Mouse (Mus musculus) lung, postnatal 36 days (tissue): ENCODE data around the gene Tbc1d12.
"Not testable (repeated sequence)": the region's sequence is repeated elsewhere in the genome, so short reads cannot be mapped to it uniquely, and the experiment has no call there.

Experiments used
- DNase-seq: peaks from one replicate; pipeline ENCODE4 v3.0.0; 2022; ENCODE audit warnings: mixed read lengths

The Tbc1d12 gene

DNA sequence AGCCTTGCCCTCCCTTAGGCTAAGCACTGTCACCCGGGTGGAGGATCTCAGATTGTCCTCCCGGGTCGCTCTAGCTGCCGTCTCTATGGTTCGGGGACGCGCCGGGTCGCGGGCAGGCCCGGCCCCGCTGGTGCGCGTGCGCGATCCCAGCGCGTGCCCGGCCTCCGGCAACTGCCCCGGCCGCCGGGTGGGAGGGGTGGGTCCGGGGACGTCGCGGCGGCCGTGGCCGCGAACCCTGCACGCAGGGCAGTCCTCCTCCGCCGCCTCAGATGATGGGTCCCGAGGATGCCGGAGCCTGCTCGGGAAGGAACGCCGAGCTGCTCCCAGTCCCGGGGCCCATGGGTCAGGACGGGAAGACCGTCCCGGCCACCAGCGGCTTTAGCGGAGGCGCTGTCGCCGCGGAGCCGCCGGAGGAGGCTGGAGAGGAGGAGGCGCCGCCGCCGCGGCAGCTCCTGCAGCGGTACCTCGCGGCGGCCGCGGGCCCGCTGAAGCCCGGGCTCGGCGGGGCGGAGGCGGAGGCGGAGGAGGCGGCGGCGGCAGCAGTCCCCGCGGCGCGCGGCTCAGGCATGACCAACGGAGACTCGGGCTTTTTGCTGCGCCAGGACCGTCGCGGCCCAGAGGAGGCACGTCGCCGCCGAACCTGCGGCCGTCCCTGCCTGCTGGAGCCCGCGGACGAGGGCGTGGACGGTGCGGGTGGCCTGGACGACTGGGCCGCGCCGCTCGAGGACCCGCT is at the start of gene Tbc1d12:
TSS of gene Tbc1d12 (plus strand) at position 142 of the 733 bp plus-strand sequence.
- DNase-seq: peak; percentile 92

DNA sequence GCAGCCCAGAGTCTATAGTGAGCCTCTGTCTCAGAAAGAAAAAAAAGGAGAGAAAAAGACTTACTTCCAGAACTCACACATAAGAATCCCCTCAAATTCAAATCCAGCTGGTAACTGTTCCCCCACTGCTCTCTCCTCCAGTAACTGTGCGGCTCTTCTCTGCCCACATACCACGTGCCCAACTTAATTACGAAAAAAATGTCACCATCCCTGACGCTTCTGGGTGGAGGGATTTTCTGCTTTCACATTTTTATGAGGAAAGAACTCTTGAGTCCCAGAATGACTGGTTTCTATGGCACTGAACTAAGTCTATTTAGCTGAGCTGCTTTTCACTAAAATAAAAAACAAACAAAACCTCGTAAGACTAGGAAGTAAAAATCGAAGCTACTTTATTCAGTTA is 48.6 kb upstream of the Tbc1d12 start:
- no peak for DNase-seq

DNA sequence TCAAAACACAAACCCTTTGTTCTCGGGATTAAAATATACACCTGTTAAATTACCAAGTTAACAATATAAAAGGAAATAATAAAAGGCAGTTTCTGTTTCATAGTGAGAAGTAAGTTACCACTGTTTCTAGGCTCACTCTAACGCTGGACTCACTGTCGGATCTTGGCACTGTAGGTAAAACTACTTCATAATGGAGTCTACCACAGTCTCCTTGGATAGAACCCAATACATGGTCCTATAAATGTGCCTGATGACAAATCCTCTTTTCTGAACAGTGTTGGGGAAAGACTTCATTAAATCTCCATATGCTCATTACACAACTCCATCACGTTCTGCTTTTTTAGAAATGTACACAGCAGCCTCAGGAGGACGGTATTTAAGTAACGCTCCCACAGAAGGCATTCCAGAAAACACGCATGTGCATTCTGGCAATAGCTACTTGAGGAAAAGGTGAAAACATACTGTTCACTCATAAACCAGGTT is 42.8 kb upstream of the Tbc1d12 start:
- DNase-seq: no peak

DNA sequence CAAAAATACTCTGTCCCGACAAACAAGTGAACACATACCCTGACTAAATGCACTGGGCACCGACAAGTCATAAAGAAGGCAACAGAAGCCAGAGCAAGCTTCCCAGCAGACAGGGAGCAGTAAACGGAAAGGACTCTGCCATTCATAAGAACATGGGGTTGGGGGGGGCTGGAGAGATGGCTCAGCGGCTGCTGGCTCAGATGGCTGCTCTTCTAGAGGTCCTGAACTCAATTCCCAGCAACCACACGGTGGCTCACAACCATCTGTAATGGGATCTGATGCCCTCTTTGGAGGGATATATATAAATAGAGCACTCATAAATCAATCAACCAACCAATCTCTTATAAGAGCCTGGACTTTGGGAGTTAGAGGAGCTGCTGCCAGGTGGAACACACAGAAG is 39.8 kb upstream of the Tbc1d12 start:
- no peak for DNase-seq

DNA sequence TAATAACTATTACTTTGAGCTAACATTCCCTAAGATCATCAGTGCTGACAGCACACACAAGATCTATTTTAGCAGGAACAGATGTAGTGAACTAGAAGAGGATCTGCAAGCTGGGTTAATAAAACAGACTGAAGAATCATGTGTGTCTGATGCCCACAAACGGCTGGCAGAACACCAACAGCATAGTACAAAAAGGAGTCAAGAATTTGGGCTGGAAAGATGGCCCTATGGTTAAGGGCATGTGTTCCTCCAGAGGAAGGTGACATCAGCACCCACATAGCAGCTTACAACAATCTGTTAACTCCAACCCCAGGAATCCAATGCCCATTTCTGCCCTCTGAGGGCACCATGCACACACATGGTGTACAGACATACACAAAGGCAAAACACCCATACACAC is 38.1 kb upstream of the Tbc1d12 start:
- DNase-seq: no peak

DNA sequence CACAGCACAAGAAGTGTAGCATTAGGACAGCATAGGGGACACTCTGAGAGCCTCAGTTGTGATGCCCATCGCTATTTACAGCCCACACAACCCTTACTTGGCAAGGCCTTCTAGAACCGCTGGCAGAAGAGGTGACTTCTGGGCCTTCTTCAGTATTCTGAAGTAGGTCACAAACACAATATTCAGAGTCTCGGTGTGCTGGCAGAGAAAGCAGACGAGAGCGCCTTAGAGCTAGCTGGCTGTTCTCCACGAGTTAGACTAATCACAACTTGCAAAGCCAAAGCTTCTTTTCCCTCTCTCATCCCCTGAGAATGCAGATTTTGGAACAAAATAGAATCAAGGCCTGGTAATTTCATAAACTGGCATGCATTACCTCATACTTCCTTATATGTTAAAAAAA is 37.6 kb upstream of the Tbc1d12 start:
- no peak for DNase-seq

DNA sequence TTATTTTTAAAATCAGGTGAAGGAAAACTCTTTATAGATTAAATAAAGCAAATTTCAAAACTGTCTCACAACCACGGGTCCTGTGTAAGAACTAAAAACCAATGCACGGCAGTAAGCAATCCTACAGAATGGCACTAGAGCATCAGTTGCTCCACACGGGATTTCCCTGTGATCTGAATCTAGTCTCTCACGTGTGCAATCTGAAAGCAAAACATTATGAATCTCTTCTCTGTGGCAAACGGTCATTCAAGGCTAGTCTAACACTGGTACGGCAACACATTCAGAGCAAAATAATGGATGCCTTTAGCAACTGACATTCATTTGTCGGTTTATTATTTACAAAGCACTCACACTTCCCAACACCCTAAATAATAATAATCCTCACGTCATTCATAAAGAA is 18.2 kb upstream of the Tbc1d12 start:
- no peak for DNase-seq

DNA sequence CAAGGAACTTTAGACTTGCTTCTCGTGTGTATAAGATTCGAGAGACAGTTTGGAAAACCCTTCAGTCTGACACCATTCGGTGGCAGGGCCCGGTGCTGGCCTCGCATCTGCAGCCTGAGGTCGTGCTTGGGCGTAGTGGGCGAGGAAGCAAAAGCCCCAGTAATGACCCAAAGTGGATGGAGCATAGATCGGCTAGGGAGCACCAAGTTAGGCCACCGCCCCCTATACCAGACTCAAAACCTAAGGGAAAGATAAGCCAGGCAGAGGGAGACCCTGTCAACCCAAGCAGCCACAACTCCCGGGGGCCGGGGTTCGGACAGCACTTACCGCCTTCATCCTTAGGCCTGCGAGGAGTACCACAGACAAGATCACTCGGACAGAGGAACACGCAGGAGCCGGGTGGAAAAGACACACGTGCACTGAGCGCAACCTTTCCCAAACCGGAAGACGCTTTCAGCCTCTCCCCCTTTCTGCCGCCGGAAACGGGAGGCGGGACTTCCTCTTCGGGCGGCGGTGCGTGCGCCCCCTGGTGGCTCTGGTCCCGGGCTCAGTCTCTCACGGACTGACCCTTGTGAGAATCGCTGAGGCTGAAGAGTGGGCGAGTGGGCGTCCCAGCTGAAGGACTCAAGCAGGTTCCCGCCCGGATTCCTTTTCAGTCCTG is 17.5 kb upstream of the Tbc1d12 start, which contains the start of gene Noc3l:
TSS of gene Noc3l (minus strand) at position 472 of the 661 bp plus-strand sequence.
- DNase-seq: peak; percentile 95

DNA sequence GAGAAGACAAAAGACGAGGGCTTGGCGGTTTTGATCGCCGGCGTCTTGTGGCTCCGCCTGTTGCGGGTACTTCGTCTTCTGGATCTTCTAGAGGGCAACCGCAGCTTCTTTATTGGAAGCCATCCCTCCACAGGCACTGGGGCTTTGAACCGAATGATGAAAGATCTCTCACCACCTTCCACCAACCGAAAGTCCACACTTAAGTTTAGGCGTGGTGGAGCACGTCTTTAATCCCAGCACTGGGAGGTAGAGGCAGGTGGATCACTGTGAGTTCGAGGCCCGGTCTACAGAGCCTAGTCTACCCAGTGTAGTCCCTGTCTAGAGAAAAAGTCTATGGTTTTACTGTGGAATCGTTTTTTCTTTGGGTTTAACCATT is 17.0 kb upstream of the Tbc1d12 start:
- no peak for DNase-seq

DNA sequence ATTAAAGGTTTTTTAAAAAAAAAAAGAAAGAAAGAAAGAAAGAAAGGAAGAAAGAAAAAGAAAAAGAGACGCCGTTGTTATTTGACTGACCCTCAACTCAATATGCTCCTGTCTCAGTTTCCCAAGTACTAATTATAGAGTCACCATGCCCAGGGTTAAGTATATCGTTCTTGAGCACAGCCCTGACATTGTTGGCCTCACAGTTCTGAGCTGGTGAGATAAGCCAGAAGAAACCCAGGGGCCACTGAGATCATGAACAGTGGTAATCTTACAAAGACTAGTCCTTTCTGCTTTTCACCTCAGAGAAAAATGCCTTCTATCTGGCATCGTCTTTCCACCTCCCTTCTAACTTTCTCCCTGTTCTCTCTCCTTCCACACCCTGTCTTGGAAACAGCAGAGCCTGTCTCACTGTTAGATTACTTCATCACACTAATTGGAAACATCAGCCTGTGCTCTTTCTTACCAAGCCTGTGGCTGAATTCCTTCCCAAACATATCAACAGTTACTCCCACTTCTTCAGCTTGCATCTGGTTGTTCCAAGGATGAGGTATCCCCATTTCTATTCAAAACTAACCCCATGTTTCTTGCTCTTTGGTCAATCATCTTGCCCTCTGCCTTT is 16.1 kb upstream of the Tbc1d12 start:
- no peak for DNase-seq

DNA sequence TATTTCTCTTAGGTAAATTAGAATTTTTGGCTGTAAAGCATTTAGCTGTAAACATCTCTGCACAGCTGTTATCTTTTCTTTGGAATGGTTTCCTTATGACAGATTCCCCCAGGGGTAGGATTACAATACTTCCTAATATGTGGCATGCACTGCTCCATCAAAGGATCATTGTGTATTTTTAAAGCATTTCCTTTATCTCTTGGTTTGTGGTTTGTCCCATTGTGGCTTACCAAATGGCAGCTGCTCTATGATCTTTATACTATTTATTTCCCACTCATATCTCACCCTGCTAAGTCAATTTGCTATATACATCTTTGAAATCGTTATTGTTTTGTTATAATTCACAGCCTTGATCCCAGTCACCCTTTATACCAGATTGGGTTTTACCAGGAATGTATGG is 3.2 kb upstream of the Tbc1d12 start:
- DNase-seq: no peak

DNA sequence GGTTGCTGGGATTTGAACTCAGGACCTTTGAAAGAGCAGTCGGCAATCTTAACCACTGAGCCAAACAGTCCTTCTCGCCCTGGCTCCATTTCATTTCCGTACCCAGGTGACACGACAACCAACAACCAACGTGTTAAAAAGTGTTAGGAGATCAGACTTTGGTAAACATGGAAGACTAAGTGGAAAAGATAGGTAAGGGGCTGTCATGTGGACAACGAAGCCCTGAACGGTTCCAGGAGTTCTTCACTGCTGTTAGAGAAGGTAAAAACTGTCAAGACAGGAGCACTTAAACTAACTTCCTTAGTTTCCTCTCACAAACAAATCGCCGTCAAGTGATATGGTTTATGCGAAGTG is 318 bp upstream of the Tbc1d12 start:
- DNase-seq: no peak

DNA sequence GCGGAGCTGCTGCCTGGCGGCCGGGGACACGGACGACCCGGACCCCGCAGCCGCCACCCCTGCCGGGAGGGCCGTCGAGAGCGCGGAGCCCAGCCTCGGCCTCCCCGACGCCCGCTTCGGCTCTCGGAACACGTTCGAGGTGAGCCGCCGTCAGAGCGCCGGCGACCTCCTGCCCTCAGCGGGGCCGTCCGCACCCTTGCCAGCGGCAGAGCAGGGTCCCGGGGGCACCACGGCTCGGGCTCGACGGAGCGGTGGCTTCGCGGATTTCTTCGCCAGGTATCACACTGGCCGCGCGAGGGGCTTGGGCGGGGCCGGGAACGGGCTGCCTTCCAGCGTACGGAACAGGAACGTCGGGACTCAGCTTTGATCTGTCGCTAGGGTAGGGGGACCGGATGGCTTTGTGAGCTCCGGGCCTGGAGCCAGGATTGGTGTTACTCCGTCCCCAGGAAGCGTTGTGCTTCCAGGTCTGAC is 827 bp downstream of the Tbc1d12 start:
- DNase-seq: peak; percentile 75

DNA sequence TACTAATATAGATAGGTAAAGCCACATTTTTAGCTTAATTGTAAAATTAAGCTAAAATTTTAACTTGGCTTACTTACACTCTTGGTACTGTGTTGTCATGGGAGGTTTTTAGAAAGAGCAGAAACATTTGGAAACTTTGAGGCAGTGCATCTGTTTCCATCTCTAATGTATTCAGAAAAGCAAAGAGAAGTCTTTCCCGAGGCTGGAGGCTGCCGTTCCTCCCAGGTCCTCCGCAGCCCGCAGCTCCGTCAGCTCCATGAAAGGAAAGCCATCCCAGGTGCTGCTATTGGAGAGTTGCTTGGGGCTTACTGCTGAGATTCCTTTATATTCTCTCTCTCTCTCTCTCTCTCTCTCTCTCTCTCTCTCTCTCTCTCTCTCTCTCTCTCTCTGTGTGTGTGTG is 8.4 kb downstream of the Tbc1d12 start:
- DNase-seq: no peak

DNA sequence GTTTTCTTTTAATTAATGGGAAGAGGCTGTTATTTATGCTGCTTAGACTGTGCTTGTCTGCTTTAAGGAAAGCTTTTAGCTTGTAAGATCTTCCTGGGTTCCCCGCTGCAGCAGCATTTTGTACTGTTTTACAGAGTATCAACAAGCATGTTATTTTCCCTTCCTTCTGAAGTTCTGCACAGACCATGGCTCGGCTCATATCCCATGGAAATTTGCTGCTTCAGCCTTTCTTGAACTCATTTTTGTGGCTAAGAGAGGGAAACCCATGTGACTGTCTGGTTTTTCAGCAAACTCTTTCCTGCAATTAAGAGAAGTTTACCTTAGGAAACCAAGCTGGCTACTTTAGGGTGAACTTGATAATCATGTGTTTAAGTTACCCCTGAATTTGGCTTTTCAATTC is 10.0 kb downstream of the Tbc1d12 start:
- no peak for DNase-seq

DNA sequence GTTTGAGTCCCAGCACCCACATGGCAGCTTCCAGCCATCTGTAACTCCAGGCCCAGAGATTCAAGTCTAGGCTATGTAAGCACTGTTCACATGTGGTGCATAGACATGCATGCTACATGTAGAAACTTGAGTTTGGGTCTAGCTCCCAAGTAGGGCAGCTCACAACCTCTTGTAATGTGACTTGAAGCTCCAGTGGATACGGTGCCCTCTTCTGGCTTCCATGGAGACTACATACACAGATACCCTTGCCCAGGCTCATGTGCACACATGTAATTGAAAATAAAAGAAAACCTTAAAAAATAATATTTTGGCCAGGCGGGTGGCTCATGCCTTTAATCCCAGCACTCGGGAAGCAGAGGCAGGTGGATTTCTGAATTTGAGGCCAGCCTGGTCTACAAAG is 21.8 kb downstream of the Tbc1d12 start:
- no peak for DNase-seq

DNA sequence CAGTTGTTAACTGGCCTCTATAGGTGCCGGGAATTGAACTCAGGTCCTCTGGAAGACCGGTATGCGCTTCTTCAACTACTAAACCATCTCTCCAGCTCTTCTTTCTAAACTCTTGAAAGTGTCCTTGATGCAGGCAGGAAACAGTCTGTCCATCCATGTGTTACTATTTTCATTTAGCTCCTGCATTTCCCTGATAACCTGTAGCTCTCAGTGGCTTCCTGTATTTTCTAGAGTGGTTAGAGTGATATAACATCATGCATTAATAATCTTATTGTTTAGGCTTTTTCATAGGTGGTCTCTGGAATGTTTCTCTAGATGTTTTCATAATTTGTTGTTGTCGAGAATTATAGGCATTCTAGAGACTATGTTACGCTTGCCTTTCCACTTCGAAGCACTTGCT is 26.1 kb downstream of the Tbc1d12 start:
- no peak for DNase-seq

DNA sequence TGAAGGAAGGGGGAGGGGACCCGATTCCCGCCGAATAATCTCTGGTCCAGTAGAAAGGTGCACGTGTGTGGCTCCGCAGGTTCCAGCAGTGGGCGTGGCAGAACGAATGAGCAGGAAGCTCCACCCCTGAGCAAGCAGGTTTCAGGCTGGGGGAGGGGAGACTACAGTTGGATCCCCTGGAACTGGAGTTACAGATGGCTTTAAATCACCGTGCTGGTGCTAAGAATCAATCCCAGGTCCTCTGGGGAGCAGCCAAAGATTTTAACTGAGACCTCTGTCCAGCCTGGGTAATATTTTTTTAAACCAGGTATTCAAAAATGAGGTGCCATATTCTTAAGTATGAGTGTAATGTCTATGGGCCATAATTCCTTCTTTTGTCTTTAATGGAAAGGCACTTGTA is 38.4 kb downstream of the Tbc1d12 start:
- not testable (repeated sequence) for DNase-seq

DNA sequence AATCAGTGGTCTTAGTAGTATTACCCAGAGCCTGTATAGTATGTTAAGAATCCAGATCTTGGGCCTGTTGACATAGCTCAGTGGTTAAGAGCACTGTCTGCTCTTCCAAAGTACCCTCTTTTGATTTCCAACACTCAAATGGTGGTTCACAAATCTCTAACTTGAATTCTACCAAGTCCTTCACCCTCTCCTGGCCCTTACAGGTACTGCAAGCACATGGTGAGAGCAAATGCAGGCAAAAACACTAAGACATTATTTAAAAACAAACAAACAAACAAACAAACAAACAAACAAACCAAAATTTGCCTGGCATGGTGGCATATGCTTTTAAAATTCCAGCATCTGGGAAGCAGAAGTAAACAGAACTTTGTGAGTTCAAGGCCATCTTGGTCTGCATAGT is 43.9 kb downstream of the Tbc1d12 start:
- DNase-seq: no peak

DNA sequence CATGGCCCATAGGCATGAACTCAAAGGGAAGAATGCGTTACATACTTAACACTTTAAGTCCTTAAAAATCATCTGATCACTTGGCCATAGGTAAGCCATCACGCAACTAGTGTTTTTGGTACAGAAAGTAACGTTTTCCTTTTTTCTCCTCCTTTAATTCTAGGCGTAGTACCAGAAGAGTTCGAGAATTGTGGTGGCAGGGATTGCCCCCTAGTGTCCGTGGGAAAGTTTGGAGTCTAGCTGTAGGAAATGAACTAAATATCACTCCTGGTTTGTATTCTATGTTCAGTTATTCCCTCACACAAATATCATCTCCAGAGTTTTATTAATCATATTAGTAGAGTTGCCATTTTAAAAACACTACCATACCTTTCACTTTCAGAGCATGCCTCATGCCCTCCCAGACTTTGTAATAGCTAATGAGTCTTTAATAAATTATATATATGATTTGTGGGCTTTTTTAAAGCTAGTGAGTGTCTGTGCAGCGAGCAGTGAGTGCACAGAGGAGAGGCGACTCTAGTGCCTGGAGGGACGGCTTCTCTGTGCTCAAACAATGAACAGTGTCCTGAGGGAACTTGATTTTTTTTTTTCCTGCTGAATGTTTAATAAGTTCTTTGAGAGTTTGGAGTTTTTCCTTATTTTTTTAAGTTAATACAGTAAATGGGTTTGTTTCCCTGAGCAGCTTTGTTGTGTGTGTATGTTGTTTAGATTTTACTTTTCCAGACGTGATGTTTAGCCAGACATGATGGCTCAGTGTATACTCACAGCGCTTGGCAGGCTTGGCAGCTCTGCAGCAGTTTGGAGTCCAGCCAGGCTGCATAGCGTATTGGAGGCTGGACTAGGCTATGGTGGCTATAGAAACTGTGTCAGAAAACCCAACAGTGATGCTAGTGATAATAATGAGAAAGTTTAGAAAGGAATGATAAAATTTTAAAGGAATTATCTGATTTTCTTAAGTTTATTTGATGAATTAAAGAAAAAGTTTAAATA is 65.1 kb downstream of the Tbc1d12 start:
- peak; percentile 8 for DNase-seq

DNA sequence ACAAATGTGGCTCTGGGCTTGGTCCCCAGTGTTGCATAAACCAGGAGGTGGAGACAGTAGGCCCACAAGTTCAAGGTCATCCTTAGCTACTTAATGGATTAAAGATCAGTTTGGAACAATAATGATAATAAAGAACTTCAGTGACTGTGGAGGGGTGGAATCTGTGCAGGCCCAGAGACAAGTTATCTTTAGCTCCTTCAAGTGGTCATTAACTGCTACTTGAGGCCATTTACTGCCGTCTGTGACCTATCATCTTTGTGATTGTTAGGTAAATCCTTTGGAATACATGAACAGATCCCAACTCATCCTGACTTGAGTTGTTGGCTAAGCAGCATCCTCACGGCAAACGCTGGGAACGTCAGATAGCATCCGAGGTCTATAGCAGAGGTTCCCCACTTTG is 66.1 kb downstream of the Tbc1d12 start:
- no peak for DNase-seq

DNA sequence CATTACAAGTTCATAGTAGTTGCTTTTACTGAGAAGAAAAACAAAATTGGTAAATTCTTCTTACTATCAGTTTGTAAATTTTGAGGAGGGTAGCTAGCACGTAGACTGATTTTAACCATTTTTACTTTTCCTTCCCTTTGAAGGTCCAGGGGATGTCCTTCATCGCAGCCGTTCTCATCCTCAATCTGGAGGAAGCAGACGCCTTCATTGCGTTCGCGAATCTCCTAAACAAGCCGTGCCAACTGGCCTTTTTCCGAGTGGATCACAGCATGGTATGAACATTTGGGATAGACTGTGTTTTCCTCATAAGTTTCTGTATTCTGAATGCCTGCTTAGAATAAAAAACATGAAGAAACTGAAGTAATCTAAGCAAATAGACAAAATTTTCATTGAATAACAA is 77.4 kb downstream of the Tbc1d12 start:
- no peak for DNase-seq

DNA sequence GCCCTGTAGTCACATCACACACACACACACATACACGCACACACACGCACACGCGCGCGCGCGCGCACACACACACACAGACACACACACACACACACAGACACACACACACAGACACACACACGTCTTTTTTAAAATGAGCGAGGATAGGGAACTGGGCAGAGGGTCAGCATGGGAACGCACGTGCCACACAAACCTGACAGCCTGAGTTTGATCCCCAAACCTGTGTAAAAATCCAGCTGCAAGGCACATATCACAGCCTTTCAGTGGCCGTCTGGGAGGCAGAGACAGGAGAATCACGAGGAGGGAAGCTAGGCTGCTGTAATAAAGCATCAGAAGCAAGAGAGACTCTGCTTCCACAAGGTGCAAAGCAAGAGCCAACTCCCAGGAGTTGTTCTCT is 78.5 kb downstream of the Tbc1d12 start:
- DNase-seq: no peak
